13 mouse cellular contexts compared by ENCODE assay signal in genomic region chr13:93385147-93385546, GRCm38 (mm10).
"Had no signal": no experiment of that assay in that cellular context is flagged by ENCODE, and none has a peak within 500 bp of the region (broad histone marks: within the 10 kb centered on the region; RNA-seq: fewer than 3 reads in every experiment).

No protein-coding gene starts in this region.

- ATAC-seq: midbrain, embryonic 13.5 days; midbrain, embryonic 15.5 days had no signal

- H3K9ac ChIP-seq: lung, embryonic 14.5 days; midbrain, embryonic 13.5 days; midbrain, embryonic 15.5 days; neural tube, embryonic 12.5 days had no signal

- H3K27ac ChIP-seq: midbrain, embryonic 13.5 days; midbrain, embryonic 15.5 days; neural tube, embryonic 12.5 days had no signal

- H3K9me3 ChIP-seq: megakaryocyte, embryonic 14.5 days; midbrain, embryonic 13.5 days; midbrain, embryonic 15.5 days; neural tube, embryonic 12.5 days had no signal

- DNase-seq: lung, adult 18-20 months; lung, embryonic 14.5 days; lung, postnatal 10 days; lung, postnatal 4 days; right cerebral cortex, postnatal 14 days; thymus, adult 18-20 months; thymus, postnatal 14 days; thymus, postnatal 36 days had no signal

- H3K4me1 ChIP-seq: midbrain, embryonic 13.5 days; midbrain, embryonic 15.5 days; neural tube, embryonic 12.5 days had no signal

- H3K4me3 ChIP-seq: megakaryocyte, embryonic 14.5 days; midbrain, embryonic 13.5 days; midbrain, embryonic 15.5 days; neural tube, embryonic 12.5 days had no signal

- H3K4me2 ChIP-seq: lung, embryonic 14.5 days; midbrain, embryonic 11.5 days; midbrain, embryonic 13.5 days; midbrain, embryonic 15.5 days; neural tube, embryonic 12.5 days had no signal

- H3K36me3 ChIP-seq: midbrain, embryonic 13.5 days; midbrain, embryonic 15.5 days; neural tube, embryonic 12.5 days had no signal

- H3K27me3 ChIP-seq: megakaryocyte, embryonic 14.5 days; midbrain, embryonic 13.5 days; midbrain, embryonic 15.5 days; neural tube, embryonic 12.5 days had no signal
